Mouse (Mus musculus): Measurements from ENCODE around the gene Lsmem1. TPM values are rescaled to one million over a fixed set of nuclear protein-coding genes. Genes with fewer than 3 reads are reported as not detected.
A peak's percentile ranks its signal among the peaks of the same experiment; 100 is the strongest.

The Lsmem1 gene
- polyA plus RNA-seq, 1 experiment from 2014 or later: 26.9 TPM

DNA sequence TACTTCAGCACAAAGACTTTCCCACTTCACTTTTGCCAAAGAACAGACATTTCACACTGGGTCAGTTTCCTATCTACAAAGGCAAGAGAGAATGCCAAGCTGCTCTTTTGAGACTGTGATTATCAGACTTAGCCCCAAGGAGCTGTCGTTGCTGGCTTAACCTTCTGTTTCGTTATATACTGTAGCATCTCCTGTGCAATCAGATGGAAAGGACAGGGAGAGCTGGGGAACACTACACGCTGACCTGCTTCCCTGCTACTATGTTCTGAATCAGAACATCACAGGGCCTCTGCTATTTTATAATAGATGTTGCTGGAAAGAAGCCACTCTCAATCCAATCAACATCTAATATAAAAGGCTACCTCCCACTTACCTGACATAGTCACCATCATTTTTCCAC lies 9.8 kb upstream of the Lsmem1 start:
- ATAC-seq (ENCODE audit: extremely low read depth, insufficient number of reproducible peaks, low FRiP score, low TSS enrichment): no peak
- H3K36me3 ChIP-seq: peaks cover 89% of the 10 kb centered on the region
- 81% methylated on average over 3 of the region's 3 CpGs for WGBS

DNA sequence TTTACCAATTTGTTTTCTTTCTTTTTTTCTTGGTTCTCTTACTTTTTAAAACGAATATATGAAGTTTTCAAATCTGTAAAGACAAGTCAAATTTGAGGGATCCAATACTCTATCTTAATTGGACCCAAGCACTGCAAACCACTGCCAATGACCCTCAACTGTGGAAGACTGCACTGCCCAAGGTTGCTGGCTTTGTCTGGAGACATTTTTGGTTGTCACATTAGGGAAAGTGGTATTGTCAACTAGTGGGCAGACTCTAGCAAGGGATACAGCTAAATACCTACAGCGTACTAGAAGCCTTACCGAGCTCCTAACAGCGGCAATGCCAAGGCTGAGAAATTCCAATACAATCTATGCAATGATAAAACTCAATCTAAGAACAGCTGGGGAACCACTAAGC lies 8.6 kb upstream of the Lsmem1 start:
- Histone ChIP-seq H3K27me3 (replicated peaks) (no peaks in the 10 kb centered on the region), H3K9ac (no peak overlapping the region), H3K27ac (replicated peaks) (no peak overlapping the region), H3K4me2 (no peak overlapping the region), H3K4me1 (no peaks in the 10 kb centered on the region), H3K9me3 (peaks cover 4% of the 10 kb centered on the region; the same call in 1 of the 2 replicates), H3K36me3 (peaks cover 88% of the 10 kb centered on the region), H3K4me3 (no peak overlapping the region)
- ATAC-seq (ENCODE audit: extremely low read depth, insufficient number of reproducible peaks, low FRiP score, low TSS enrichment): no peak
- 85% methylated on average over 4 of the region's 4 CpGs for WGBS

More for the DNA sequence above, 9.8 kb upstream of the Lsmem1 start:
- Histone ChIP-seq H3K27ac (replicated peaks) (no peak overlapping the region), H3K9me3 (peaks cover 4% of the 10 kb centered on the region; the same call in 1 of the 2 replicates), H3K9ac (no peak overlapping the region), H3K4me3 (no peak overlapping the region), H3K27me3 (replicated peaks) (no peaks in the 10 kb centered on the region), H3K4me1 (no peaks in the 10 kb centered on the region), H3K4me2 (no peak overlapping the region)

DNA sequence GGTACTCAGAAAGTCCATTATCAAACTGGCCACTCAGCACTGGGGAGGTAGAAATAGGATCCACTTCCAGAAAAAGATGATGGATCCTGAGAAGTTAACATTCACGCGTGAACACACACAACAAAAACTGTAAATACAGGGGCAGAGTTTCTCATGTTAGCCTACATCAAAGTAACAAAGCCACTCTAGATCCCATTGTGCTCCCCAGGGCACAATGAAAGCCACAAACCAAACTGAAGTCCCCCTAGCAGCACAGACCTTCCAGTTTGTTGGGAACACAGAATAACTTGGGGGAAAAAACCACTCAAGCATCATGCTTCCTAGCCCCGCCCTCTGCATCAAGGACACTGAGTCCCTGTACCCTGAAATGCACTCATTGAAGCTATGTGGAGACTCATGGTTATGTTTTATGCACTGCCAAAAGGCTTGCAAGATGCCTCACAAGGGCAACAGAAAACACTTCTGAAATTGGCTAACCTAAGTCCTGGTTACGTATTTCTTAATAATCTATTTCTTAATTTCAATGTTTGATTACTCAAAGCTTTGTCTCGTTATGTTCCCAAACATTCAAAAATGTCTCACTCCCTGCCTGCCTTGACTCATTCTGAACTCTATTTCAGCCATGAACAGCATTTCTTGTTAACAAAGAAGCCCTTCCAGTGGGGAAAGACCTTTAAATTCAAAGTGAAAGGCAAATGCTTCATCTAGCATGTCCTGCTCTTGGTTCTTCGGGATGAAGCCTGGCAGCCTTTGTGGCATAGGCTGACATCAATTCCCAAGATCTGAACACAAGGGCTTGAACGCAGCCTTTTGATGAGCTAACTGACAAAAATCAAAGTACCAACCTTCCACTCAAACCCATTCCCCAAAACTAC lies 3.1 kb upstream of the Lsmem1 start:
- 86% methylated on average over 7 of the region's 7 CpGs for WGBS
- Histone ChIP-seq H3K36me3 (peaks cover 63% of the 10 kb centered on the region), H3K9ac (no peak overlapping the region), H3K4me2 (no peak overlapping the region), H3K27ac (replicated peaks) (no peak overlapping the region), H3K9me3 (no peaks in the 10 kb centered on the region), H3K4me1 (peaks cover 8% of the 10 kb centered on the region), H3K4me3 (no peak overlapping the region), H3K27me3 (replicated peaks) (no peaks in the 10 kb centered on the region)
- no peak for ATAC-seq (ENCODE audit: extremely low read depth, insufficient number of reproducible peaks, low FRiP score, low TSS enrichment)

DNA sequence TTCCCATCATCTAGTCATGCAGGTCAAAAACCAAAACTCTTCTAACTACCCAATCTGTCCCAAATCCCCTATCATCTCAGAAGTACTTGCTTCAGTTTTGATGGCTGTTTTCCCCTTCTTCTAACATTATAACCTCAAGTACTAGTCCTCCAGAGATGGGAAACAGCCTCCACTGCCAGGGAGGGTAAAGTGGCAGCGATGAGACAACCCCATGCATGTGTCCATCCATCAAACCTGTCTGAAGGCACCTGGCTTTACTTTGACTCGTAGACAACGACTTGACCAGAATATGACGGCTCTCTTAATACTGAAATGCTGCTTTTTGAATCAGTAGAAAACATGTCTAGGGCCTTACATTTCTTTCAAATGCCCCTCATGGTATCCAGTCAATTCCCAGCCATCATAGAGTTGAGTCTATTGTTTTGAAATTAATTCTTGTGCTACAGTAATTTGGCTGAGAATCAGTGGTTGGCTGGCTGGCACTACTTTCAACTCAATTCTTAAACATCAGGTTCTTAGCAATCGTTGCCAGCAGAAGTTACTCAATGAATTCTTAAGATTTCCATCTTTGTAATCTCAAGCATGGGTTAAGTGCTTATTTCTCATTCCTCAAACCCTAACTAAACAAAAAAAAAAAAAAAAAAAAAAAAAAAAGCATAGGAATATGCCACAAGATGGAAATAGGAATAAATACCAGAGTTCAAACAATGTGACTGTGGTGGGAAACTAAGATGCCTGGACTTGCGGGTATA lies 1.4 kb upstream of the Lsmem1 start:
- 85% methylated on average over 6 of the region's 6 CpGs for WGBS
- no peak overlapping the region for H3K4me2 ChIP-seq

DNA sequence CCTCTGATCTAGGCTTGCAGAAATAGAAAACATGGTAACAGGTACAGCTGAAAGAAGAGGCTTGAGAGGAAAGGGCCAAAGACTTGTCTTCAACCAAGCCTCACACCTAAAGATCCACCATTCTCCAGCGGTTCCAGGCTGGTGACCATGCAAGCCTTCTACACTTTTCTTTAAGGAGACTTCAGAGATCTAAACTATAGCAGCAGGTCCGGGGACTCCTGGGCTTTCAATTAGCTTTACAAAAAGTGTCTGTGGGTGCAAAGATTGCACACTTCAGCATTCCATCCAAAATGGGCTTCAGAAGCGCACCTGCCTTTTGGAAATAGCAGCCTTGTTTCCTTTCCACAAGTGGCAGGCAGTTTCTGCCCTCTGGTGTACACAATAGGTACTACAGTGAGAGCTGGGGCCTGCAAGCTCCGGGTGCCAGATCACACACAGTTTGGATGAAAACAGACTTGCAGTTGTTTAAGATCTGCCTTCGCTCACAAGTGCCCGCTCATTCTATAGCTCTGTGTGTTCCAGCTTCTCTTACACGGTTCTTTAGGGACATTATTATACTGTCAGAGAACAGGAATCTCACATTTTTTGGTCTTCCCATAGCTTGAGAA lies 609 bp upstream of the Lsmem1 start:
- Histone ChIP-seq H3K36me3 (peaks cover 38% of the 10 kb centered on the region), H3K4me2 (peak overlapping the region; percentile 69), H3K27ac (replicated peaks) (peak overlapping the region; percentile 93), H3K4me1 (peaks cover 12% of the 10 kb centered on the region), H3K27me3 (replicated peaks) (no peaks in the 10 kb centered on the region), H3K9me3 (no peaks in the 10 kb centered on the region), H3K9ac (peak overlapping the region; percentile 79), H3K4me3 (peak overlapping the region; percentile 55)
- 38% methylated on average over 7 of the region's 7 CpGs for WGBS
- 0 out of 2 replicates have a peak, but pooled peaks have one; percentile 23 for ATAC-seq (ENCODE audit: extremely low read depth, insufficient number of reproducible peaks, low FRiP score, low TSS enrichment)

More for the DNA sequence above, 1.4 kb upstream of the Lsmem1 start:
- H3K36me3 ChIP-seq: peaks cover 45% of the 10 kb centered on the region
- H3K27ac ChIP-seq (replicated peaks): no peak overlapping the region
- H3K4me3 ChIP-seq: no peak overlapping the region
- H3K4me1 ChIP-seq: peaks cover 12% of the 10 kb centered on the region
- H3K9me3 ChIP-seq: no peaks in the 10 kb centered on the region
- no peak for ATAC-seq (ENCODE audit: extremely low read depth, insufficient number of reproducible peaks, low FRiP score, low TSS enrichment)
- H3K27me3 ChIP-seq (replicated peaks): no peaks in the 10 kb centered on the region
- no peak overlapping the region for H3K9ac ChIP-seq

DNA sequence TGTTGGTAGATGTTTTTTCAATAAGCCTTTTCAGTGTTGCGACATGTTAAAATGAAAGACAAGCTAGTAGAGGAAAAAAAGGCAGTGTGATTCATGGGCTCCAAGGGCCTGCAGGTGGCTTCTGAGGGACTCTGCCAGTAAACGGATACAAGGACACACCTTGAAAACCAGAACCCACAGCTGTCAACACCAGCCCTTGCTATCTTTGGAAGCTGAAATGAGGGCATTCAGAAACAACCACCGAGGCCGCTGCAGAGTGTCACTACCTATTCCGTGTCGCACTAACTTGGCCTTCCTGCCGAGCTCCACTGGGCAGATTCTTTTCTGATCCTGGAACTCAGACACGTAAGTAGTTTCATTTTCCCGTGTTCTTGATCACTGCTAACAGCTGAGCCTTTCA lies 863 bp downstream of the Lsmem1 start:
- Histone ChIP-seq H3K9me3 (no peaks in the 10 kb centered on the region), H3K4me2 (peak overlapping the region; percentile 69), H3K36me3 (peaks cover 23% of the 10 kb centered on the region), H3K27me3 (replicated peaks) (no peaks in the 10 kb centered on the region), H3K9ac (peak overlapping the region; percentile 79), H3K27ac (replicated peaks) (peak overlapping the region; percentile 93), H3K4me1 (peaks cover 12% of the 10 kb centered on the region), H3K4me3 (peak overlapping the region; percentile 55)
- 40% methylated on average over 9 of the region's 9 CpGs for WGBS
- no peak for ATAC-seq (ENCODE audit: extremely low read depth, insufficient number of reproducible peaks, low FRiP score, low TSS enrichment)

DNA sequence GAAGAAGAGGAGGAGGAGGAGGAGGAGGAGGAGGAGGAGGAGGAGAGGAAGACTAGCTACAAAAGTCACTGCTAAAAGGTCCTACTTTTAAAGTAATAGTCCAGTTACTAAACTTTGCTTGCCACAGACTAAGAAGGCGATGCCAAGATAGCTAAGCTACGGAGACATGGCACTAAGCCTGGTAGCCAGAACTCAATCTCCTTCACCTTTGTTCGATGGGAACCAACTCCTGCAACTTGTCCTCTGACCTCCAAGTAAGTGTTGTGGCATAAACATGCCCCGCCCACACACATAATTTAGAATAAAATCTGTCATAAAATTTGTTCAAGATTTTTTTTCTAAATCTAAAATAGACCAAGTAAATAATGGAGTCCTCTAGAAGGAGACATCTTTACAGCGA lies 1.3 kb downstream of the Lsmem1 start:
- peak overlapping the region; percentile 55 for H3K4me3 ChIP-seq
- peak overlapping the region; percentile 69 for H3K4me2 ChIP-seq
- no peak for ATAC-seq (ENCODE audit: extremely low read depth, insufficient number of reproducible peaks, low FRiP score, low TSS enrichment)
- WGBS: 56% methylated on average over 5 of the region's 5 CpGs
- no peaks in the 10 kb centered on the region for H3K27me3 ChIP-seq (replicated peaks)
- H3K36me3 ChIP-seq: peaks cover 20% of the 10 kb centered on the region
- peak overlapping the region; percentile 93 for H3K27ac ChIP-seq (replicated peaks)
- no peaks in the 10 kb centered on the region for H3K9me3 ChIP-seq
- peaks cover 12% of the 10 kb centered on the region for H3K4me1 ChIP-seq
- peak overlapping the region; percentile 79 for H3K9ac ChIP-seq

DNA sequence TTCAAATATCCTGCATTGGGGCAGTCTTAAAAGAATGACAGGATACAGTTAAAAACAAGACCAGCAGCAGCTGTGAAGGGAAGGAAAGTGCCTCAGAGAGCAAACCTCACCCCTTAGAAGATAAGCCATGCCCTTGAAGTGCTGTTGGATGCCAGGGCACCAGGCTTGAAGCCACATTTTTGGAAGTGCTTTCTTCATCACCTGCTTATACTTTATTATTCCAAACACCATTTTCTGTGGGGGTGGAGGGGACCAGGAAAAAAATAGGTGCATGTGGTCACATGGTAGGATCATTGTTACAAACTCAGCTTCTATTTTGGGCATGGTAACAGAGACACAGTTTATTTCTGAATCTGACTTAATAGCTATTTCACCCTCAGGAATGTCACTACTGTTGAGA lies 1.8 kb downstream of the Lsmem1 start:
- H3K4me3 ChIP-seq: peak overlapping the region; percentile 16; the same call in 1 of the 2 replicates
- H3K27me3 ChIP-seq (replicated peaks): no peaks in the 10 kb centered on the region
- peak overlapping the region; percentile 69 for H3K4me2 ChIP-seq
- H3K4me1 ChIP-seq: peaks cover 12% of the 10 kb centered on the region
- peak; percentile 51; the same call in 1 of the 2 replicates for ATAC-seq (ENCODE audit: extremely low read depth, insufficient number of reproducible peaks, low FRiP score, low TSS enrichment)
- H3K27ac ChIP-seq (replicated peaks): peak overlapping the region; percentile 93
- H3K36me3 ChIP-seq: peaks cover 15% of the 10 kb centered on the region
- H3K9me3 ChIP-seq: no peaks in the 10 kb centered on the region
- H3K9ac ChIP-seq: 0 out of 2 replicates have a peak overlapping the region, but pooled peaks have one; percentile 44

DNA sequence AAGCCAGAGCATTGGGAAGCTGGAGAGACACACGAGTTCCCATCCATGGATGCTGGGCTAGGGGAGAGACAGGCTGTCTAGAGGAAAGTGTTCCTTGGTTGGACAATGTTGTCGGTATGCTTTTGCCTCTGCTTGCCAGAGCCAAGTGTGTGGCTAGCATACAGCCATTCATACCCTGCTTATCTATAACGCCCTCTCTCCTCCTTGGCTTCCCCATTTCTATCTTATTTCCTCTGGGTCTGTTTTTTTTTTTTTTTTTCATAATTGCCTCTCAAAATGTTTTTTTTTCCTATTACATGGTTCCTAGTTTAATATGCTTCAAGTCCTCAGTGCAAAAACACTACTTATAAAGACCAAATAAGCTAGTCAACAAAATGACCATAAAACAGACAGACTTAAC lies 13.8 kb downstream of the Lsmem1 start:
- Histone ChIP-seq H3K9ac (no peak overlapping the region), H3K4me1 (no peaks in the 10 kb centered on the region), H3K27me3 (replicated peaks) (no peaks in the 10 kb centered on the region), H3K4me2 (no peak overlapping the region), H3K9me3 (peaks cover 5% of the 10 kb centered on the region; the same call in 1 of the 2 replicates), H3K27ac (replicated peaks) (no peak overlapping the region), H3K4me3 (no peak overlapping the region), H3K36me3 (peaks cover 28% of the 10 kb centered on the region)
- 76% methylated on average over 3 of the region's 3 CpGs for WGBS
- no peak for ATAC-seq (ENCODE audit: extremely low read depth, insufficient number of reproducible peaks, low FRiP score, low TSS enrichment)

DNA sequence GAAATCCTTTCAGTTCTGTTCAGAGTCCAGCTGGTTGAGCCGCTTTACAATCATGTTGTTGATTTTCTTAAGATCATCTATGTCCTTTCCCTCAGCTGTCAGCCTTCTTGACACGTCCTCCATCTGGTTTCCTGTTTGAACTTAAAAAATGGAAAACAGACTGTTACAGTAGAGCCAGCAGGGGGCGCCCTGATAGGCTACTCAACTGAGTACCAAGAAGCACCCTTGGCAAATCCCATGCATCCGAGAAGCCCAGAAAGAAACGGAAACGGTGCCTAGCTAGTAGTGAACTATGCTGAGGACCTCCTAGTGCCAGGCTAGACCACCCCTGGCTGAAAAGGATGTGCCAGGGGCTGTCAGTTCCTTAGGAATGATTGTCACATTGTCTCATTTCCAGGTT lies 22.2 kb downstream of the Lsmem1 start:
- Histone ChIP-seq H3K4me2 (no peak overlapping the region), H3K9me3 (no peaks in the 10 kb centered on the region; the same call in 1 of the 2 replicates), H3K9ac (no peak overlapping the region), H3K27ac (replicated peaks) (no peak overlapping the region), H3K4me3 (no peak overlapping the region), H3K27me3 (replicated peaks) (no peaks in the 10 kb centered on the region), H3K4me1 (no peaks in the 10 kb centered on the region; the same call in 1 of the 2 replicates), H3K36me3 (peaks cover 23% of the 10 kb centered on the region)
- 47% methylated on average over 6 of the region's 6 CpGs for WGBS
- no peak for ATAC-seq (ENCODE audit: extremely low read depth, insufficient number of reproducible peaks, low FRiP score, low TSS enrichment)

DNA sequence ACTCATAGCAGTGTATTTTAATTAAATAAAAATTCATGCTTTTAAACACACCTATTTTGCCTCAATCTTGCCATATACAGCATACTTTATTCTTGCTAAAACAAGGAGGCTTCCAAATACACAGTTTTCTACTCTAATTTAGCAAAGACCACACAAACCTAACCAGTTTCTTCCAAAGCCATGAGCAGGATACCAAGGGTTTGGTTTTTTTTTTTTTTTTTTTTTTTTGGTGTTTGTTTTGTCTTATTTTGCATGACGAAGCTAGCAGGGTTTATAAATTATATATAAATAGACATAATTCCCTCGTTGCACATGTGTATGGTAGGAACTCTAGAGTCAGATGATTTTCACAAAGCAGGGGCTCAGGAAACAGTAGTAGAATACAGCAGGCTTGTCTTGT lies 23.1 kb downstream of the Lsmem1 start:
- Histone ChIP-seq H3K27ac (replicated peaks) (no peak overlapping the region), H3K36me3 (peaks cover 20% of the 10 kb centered on the region), H3K4me3 (no peak overlapping the region), H3K4me1 (no peaks in the 10 kb centered on the region; the same call in 1 of the 2 replicates), H3K27me3 (replicated peaks) (no peaks in the 10 kb centered on the region), H3K9ac (no peak overlapping the region), H3K4me2 (no peak overlapping the region), H3K9me3 (no peaks in the 10 kb centered on the region; the same call in 1 of the 2 replicates)
- WGBS: 59% methylated on average over 2 of the region's 2 CpGs
- ATAC-seq (ENCODE audit: extremely low read depth, insufficient number of reproducible peaks, low FRiP score, low TSS enrichment): no peak
